Mouse (Mus musculus) left cerebral cortex, adult 9 months (tissue): Measurements from ENCODE around the gene Gnat1.

Experiments used
- DNase-seq, 2 experiments: peaks; one replicate each; pipeline ENCODE4 v3.0.0; 2022; ENCODE audit warnings: low spot score in 2 of 2

The Gnat1 gene

DNA sequence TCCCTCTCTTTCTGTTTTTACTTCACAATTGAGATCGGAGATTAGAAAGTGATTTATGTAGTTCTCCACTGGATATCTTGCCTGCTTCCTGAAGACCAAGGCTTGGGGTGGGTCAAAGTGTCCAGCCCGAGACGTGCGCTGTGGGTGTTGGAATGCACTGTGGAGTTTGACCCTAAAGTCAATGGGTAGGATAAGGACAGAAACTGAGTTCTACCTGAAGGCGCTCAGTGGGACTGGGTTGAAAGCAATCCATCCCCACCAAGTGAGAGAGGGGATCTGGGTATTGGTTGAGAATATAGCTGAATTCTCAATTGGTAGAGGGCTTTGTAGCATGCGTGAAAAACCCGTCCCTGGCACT lies 34.4 kb downstream of the Gnat1 start:
- DNase-seq, result no peak

DNA sequence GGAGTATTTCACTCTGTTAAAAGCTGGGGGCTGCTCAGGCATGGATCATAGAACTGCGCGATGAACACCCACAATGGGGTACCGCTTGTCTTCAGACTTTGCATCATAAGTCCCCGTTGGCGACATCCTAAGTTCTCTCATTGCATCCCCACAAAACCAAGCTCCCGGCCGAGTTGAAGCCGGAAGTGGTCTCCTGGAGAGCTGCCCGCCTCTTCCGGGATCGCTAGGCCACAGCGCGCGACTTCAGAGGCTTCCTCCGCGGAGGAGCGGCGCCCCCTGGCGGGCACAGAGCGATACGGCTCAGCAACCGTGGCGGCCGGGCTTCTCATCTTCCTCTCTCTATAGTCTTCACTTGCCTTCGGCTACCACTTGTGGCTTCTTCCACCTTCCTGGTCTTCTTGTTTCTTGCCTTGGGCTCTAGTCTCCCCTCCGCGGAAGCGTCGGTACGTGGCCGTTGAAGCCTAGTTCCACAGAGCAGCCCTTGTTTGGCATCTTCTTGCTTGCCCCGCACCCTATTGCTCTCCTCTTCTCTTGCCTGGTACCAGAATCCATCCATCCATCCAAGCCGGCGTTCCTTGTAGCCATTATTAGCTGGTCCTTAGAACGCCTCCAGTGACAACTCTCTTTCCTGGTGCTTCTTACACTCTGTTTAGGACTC lies 34.9 kb downstream of the Gnat1 start:
- DNase-seq, result peak in 1 of 2 experiments; percentile 91

DNA sequence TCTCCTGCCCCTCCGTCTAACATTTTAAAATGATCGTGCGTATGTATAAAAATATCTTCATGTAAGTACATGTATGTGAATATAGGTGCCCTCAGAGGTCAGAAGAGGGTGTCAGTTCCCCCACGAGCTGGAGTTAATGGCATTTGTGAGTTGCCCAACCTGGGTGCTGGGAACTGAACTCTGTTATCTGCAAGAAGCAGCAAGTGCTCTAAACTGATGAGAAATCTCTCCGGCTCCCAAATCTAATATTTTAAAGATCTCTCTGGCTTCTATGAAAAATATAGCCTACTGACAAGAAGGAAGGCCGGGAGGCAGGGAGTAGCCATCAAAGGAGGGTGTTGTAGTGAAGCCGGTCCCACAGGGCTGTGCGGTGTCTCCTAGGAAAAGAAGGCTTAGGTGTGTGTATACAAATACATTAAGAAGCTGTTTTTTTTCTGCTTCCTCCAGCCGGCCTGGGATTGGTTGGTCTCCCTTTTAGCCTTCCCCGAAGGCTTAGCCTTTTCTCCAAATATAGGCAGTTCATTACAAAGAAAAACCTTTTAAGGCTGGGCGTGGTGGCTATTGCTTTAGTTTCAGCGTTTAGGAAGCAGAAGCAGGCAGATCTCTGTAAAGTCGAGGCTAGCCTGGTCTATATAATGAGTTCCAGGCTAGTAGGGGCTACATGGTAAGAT lies 35.8 kb downstream of the Gnat1 start:
- no peak for DNase-seq

DNA sequence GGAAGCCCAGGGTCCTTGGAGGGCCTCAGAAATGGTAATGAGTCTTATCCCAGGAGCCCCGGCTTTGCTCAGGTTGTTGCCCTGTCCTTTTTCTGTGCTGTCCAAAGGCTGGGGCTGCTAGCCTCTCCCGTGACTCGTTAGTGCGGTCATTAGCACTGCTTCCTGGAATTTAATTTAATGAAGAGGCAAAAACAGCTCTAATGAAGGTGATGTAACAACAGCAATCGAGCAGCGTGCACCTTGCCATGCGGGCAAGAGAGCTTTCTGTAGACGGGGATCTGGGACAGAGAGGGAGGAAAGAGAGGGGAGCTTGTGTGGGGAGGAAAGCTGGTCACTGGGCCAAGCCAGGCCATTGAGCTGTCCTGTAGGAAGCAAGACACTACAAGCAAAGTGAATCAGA lies 37.8 kb downstream of the Gnat1 start:
- no peak for DNase-seq

DNA sequence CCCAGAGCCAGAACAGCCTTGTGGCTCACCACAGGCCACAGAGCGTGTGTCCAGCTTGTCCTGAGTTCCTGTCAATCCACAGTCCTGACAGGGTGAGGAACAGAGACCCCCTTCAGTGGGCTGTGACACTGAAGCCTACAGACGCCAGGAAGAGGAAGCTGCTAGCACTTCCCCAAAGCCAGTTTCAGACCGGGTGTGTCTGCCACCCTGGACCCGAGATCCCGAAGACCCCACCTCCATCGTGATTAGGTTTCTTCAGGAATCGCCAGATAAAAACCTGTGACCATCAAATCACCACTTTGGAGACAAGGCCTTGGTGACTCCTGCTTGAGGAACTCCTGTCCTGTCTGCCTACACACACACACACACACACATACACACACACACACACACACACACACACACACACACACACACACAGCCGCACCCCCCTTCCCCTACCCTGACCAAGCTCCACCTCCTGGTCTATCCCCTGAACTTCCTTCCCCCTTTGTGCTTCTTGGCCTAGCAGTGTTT lies 39.2 kb downstream of the Gnat1 start:
- DNase-seq, result no peak

DNA sequence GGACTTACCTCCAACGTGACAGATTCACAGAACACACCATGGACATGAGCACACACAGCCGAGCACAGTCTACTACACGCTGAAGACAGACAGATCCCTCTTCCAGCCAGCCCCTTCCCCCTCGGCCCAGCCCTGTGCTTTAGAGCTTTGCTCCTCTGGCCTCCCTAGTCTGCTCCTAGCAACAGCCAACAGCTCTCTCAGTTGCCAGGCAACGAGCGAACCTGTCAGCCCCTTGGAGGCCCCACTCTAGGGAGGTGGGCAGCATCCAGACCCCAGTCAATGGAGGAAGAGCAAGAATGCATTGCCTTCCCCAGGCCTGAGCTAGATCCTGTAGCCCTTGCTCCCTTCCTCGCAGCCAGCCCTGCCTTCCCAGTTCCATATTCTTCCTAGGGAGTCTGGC lies 42.4 kb downstream of the Gnat1 start:
- DNase-seq, result no peak

DNA sequence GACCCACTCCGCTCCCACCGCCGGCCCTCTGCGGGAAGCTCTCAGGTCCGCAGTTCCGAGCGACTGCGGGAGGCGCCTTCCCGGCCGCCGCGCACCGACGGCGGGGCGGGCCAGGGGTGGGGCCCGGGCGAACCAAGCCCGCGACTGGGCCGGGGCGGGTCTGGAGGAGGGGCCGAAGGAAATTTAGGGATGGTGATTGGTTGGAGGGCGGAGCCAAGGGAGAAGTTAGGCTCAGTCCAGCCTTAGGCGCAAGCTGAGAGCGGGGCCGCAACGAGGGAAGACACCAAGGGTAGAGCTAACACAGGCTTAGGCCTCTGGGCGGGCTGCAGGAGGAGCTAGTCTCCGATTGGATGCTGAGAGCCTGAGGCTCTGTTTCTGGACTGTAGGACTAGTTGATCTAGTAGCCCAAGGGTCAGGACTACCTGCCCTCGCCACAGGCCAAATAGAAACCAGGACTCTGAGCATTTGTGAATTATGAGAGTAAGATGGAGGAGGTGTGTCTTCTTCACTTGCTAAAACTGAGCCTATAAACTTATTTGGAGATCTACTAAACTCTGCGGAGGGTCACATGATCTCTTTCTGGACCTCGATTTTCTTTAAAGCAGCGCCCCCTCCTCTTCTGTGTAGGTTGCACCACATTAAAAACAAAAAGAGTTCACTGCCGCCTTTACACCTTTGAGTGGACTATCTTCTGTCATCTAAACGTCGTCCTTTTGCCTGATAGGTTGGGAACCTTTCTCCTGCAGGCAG lies 44.1 kb downstream of the Gnat1 start, which contains the start of gene Gnai2:
Gene Gnai2, minus strand, starts transcription at position 89 of the 750 bp plus-strand sequence.
- peak; percentile 88 to 96 for DNase-seq

DNA sequence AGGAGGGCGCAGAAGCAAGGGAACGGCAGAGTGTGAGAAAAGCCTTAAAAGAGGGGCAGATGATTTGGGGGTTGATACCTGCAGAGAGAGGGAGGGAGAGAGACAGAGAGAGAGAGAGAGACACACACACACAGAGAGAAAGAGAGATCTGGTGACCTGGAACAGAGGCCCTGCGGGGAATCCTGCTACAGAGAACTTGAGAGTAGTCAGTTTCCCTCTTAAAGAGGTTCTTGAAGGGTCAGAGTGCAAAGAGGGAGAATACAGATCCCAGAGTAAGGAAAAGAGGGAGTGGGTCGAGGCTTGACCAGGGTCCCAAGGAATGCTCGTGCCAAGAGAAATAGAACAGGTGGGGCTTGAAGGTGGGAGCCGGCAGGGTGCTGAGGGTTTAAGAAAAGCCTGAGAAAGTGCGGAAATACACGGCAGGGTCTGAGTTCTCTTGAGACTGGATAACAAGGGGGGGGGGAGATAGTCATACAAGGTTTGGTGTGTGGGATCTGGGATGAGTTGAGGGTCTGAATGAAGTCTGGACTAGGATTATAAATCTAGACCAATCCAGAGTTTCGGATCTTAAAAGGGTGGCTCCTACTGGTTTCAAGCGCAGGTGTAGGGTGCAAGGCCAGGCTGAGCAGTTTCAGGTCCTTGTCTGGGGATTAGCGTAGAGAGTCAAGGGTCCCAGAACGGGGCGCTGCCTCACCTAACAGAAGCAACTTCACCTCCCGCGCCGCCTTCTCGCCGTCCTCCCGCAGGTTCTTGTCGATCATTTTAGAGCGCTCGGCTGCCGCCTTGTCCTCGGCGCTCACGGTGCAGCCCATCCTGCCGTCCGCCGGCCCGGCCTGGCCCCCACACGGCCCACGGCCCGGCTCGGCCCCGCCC lies 44.9 kb downstream of the Gnat1 start:
- DNase-seq, result no peak

DNA sequence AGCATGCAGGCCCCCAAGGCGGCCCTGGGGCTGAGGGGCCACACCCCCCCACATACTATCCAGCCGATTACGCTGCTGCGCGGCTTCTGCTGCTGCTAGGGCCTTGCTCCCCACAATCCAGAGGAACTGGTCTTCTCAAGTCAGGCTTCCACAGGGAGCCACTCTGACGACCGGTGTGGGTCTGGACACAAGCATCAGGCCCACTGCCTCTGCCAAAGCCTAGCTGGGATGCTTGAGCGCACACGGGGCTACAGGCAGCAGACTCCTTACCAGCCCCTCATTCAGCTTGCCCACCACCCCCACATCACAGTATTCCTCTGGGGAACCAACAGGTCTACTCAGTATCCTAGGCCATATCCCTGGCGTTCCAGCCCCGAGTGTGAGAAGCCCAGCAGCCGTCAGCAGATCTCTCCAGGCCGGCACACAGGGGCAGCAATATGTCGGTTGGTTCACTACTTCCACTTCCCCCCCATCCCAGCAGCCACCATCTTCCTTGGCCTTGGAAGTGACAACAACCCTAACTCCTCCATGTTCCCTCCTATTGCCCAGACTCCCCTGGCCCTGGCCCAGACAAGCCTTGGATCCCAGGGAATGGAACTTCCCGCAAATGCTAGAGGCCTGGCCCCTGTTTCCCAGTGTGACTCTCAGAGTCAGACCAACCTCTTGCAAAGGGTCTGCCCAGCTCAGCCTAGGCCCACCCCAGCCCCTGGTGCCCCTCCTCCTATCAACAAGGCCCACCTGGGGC lies 45.7 kb downstream of the Gnat1 start:
- no peak for DNase-seq

DNA sequence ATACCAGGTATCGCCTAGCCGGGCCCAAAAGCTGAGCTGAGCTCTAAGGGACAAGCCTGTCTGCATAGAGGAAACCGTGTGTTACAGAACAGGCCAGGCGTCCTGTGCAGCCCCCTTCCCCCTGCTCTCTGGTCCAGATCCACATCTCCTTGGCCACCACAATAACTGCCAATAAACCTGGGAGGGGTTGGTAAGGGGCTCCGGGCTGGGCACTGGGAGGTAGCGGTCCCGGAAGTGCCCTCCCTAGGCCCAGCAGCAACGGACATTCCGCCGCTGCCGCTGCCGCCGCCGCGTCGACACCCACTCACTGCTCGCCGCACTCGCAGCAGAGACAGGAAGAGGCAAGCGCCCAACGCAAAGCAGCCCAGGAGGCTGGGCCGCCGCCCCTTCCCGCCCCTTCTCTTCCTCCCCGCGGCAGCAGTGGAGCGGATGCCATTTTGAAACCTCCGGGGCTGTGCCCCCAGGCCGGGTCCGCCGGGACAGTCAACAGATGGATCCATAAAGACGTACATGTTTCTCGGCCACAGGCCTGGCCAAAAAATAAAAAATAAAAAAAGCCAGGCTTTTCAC lies 46.3 kb downstream of the Gnat1 start:
- DNase-seq, result peak in 1 of 2 experiments; percentile 77

DNA sequence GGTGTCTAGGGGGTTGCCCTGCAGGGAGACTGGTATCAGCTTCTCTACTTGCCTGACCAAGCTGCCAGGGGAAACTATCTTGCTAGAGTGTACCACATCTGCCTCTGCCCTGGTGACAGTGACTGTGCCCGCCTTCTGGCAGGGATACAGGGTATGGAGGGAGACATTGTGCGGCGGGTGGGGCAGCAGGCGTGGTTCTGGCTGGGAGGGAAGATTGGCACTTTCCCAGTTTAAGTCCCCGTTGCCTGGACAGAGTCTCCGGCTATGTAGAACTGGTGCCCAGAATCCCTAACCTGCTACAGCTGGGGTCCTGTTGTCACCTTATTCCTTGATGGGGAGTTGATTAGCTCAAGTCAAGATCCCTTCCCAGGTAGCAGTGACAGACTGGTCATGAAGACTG lies 47.0 kb downstream of the Gnat1 start:
- DNase-seq, result peak in 1 of 2 experiments; percentile 50

DNA sequence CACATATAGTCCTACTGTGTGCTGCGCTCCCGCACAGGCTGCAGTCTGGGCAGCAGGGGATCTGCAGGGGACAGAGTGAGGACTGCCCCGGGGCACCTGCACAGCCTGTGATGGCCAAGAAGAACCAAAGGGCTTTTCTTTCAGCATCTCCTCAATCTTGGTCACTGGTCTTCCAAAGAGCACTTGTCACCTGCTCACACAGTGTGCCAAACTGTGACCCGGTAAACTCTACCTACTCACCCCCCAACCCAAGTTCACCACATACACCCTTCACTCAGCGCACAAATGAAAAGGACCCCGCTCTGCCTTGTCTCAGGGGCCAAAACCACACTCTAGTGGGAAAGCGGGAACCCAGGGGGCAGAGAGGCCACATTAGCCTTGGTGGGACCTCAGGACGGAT lies 47.7 kb downstream of the Gnat1 start:
- DNase-seq, result no peak

DNA sequence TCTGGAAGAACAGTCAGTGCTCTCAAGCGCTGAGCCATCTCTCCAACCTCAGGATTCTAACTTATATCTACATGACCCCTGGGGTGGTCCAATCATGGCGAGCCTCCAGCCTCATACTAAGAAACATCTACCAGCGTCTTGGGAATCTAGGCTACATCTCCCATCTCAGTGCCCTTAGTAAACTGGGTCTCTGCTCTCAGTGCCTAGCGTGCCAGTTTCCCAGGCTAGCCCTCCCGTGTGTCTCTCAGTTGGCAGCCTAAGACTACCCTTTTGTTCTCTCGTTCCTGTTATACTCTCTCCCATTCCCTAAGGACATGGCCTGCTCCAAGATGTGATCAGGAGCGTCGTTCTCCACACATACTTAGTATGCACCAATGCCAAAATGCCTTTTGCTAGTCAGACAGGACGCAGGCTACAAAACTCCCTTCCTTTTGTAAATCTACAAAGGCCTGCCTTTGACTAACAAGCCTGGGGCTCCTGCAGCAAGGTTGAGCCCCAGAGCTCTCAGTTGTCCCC lies 48.1 kb downstream of the Gnat1 start:
- no peak for DNase-seq

DNA sequence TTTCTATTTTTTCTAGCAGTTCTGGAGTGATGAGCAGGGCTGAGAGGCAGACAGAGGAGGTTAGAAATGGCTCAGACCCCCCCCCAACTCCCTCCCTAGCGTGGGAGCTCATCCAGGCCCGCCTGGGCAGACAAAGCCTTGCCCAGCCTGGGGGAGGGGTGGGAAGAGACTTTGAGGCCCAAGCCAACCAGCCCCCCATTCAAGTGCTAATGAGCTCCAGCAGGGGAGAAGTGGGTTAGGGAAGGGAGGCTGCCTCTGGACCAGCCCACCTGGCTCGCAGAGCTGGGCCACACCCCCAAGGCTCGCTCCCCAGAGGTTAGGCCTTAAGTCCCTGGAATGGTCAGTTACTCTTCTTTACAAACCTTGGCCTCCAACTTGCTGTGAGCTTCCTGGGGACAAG lies 48.9 kb downstream of the Gnat1 start:
- DNase-seq, result peak in 1 of 2 experiments; percentile 51

DNA sequence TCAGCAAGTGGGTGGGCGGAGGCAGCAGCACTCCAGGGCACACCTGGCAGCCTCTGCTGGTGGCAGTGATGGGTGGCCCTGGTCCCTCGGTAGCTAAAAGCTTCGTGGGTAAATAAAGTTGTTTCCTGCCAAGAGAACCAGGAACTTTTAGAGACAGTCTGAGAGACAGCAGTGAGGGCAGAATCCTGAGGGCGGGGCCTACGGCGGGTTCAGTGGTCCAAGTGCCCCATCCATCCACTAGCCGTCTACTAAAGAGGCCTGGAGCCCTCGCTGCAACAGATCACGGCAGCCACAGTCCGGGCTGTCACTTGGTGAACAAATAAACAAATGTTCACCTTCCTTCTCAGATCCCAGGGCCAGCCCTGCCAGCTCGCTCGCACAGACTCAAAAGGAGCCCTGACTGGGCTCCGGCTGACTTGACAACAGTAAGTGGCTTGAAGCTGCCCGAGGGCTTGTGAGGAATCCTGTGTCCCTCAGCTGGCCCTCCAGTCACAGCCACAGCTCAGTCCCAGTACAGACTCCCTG lies 49.5 kb downstream of the Gnat1 start:
- DNase-seq, result no peak

DNA sequence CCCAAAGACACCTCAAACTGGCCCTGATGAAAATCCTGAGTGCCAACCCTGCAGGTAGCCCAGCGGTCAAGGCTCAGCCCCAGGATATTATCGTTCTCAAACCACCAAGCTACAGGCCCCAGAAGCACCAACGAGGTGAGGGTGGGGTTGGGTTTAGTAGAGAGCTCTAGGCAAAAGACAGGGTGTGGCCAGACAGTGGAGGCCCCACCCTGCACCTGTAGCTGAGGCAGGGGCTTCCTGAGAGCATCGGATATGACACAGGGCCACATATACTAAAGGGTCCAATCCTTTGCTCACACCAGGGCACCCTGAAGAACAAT lies 50.1 kb downstream of the Gnat1 start:
- DNase-seq, result no peak

DNA sequence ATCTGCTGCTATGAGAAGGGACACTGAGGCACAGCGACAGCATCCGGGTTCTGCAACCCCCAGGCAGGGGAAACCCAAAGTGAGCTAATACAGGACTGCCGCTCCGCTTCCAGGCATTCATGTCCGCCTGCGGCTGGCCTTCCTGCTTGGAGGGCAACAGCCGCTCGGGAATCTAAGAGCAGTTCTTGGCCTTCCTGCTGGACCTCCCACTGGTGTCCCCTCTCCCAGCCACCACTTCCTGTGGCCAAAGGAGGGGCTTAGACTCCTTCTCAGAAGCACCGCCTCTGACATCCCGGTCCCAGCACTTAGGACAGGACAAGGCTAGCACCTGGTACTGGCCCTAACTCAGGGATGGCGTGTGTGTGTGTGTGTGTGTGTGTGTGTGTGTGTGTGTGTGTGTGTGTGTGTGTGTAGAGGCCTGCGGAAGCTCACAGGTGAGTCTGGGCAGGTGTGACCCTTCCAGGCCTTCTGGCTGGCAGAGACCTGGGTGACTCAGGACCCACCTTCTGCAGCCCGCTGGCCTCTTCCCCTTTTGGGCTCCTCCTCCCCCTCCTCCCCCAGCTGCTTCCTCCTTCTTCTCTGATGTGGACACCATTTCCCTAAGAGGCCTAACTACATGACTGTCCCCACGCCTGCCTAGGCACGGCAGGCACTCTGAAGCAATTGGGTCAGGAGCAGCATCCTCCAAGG lies 50.6 kb downstream of the Gnat1 start:
- DNase-seq, result no peak

DNA sequence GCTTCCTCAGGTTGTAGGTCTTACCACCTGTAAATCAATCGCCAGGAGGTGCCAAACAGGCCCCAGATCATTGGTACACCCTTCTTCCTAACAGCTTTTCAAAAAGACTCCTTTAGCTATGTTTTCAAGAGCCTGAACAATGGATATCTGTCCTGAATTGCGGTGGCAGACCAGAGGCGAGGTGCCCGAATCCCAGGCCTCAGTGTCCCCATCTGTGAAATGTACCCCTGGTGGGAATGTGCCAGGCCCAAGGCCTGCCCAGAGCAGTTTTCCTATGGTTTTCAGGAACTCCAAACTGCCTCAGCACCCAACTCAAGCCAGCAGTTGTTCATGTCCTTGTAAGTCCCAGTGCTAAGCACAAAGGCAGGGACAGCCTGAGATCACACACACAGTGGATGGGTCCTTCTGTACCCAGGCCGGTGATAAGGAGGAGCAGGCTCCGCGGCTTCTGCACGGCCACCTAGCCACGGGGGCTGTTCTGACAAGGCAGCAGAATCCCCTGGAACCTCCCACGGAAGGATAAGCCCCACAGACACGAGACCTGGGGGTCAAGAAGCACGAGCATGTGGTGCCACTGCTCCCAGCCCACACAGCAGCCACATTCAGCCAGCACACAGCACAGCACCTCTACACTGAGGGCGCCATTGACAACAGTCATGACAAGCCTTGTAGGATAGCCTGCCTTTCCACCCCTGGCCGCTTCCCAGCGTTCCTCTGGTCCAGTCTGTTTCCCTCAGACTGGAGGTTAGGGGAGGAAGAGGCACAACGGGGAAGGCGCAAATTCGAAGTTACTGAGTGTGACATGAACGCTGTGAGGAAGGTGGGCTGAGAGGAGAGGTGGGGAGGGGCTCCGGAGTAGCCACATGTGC lies 51.9 kb downstream of the Gnat1 start:
- no peak for DNase-seq

DNA sequence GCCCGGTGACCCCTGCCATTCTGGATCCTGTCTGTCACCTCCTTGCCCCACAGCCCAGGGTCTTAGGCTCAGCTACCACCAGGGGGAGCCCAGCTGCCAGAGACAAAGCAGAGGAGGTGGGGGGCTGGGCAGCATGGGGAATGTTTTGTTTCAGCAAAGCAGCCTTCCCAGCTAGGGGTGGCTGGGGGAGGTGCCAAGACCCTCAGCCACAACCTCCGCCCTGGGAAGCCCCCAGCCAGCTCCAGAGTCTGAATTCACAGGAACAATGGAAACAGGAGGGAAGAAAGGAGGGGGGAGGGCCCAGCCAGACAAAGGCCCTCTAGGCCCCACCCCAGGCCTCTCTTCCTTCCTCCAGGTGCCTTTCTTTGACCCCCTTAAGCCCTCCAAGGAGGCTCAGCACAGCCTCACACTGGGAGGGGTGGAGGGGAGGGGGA lies 52.7 kb downstream of the Gnat1 start:
- DNase-seq, result peak in 1 of 2 experiments; percentile 82
